In genomic region chr5:16086979-16087902, GRCm38 (mm10) we compare ENCODE assay signal across 16 mouse cellular contexts.
DNase-seq lines count a peak whose midpoint lies in the region; ATAC-seq and TF ChIP-seq lines count a peak whose summit lies in the region.
"Had no signal": no experiment of that assay in that cellular context is flagged by ENCODE, and none has a peak within 500 bp of the region (broad histone marks: within the 10 kb centered on the region; RNA-seq: fewer than 3 reads in every experiment).

No protein-coding gene starts in this region.

- ATAC-seq in forebrain, embryonic 16.5 days: peak; percentile 54
- ATAC-seq in hindbrain, postnatal 0 days: peak; percentile 90
- ATAC-seq in neural tube, embryonic 14.5 days (ENCODE audit: low read depth): peak; percentile 86
- ATAC-seq: CD4-positive, CD25-positive, alpha-beta regulatory T cell, adult 4 months; intestine, embryonic 16.5 days had no signal

- WGBS in forebrain, embryonic 16.5 days: 36% methylated on average over 10 of the region's 10 CpGs
- 40% methylated on average over 10 of the region's 10 CpGs for WGBS in hindbrain, postnatal 0 days
- 28% methylated on average over 10 of the region's 10 CpGs for WGBS in neural tube, embryonic 14.5 days
- WGBS in limb, embryonic 10.5 days: 75% methylated on average over 10 of the region's 10 CpGs

- no peak overlapping the region for H3K4me3 ChIP-seq in layer of hippocampus, adult 2 months
- H3K4me3 ChIP-seq in forebrain, embryonic 16.5 days (replicated peaks; ENCODE audit: low read length): no peak overlapping the region
- no peak overlapping the region for H3K4me3 ChIP-seq in hindbrain, postnatal 0 days (ENCODE audit: low read length)
- H3K4me3 ChIP-seq in neural tube, embryonic 14.5 days (ENCODE audit: low read depth, low read length): no peak overlapping the region
- no peak overlapping the region for H3K4me3 ChIP-seq in limb, embryonic 10.5 days
- H3K4me3 ChIP-seq: heart, embryonic 15.5 days; limb, embryonic 13.5 days had no signal

- peaks cover 11% of the 10 kb centered on the region; the same call in 1 of the 2 replicates for H3K4me1 ChIP-seq in forebrain, embryonic 16.5 days (replicated peaks; ENCODE audit: control insufficient read depth, insufficient read depth, low read length)
- no peaks in the 10 kb centered on the region for H3K4me1 ChIP-seq in hindbrain, postnatal 0 days (ENCODE audit: insufficient read depth, low read length)
- H3K4me1 ChIP-seq in neural tube, embryonic 14.5 days (ENCODE audit: control insufficient read depth, insufficient read depth, low read length): peaks cover 7% of the 10 kb centered on the region; the same call in 1 of the 2 replicates
- peaks cover 13% of the 10 kb centered on the region for H3K4me1 ChIP-seq in limb, embryonic 10.5 days
- H3K4me1 ChIP-seq: heart, embryonic 15.5 days had no signal

- no peak for TF ChIP-seq CTCF in layer of hippocampus, adult 2 months (conservative IDR thresholded peaks at IDR 0.05)
- TF ChIP-seq CTCF in hindbrain, postnatal 0 days (IDR thresholded peaks at IDR 0.05; ENCODE audit: low read depth): no peak

- no peak for DNase-seq in layer of hippocampus, adult 2 months (ENCODE audit: low spot score in 2 of 2)
- no peak for DNase-seq in layer of hippocampus, adult 11-12 months (ENCODE audit: low spot score)
- DNase-seq in hindbrain, postnatal 0 days (ENCODE audit: low spot score): peak; percentile 81
- DNase-seq in heart, postnatal 14 days: no peak
- DNase-seq in layer of hippocampus, adult 9-11 months: no peak
- no peak for DNase-seq in limb, embryonic 10.5 days (ENCODE audit: low spot score)
- DNase-seq: lung, postnatal 36 days; thymus, postnatal 36 days had no signal

- peak overlapping the region; percentile 19 for H3K4me2 ChIP-seq in forebrain, embryonic 16.5 days (ENCODE audit: low read length)
- H3K4me2 ChIP-seq in hindbrain, postnatal 0 days (ENCODE audit: low read depth, low read length): peak overlapping the region; percentile 14; the same call in 1 of the 2 replicates
- peak overlapping the region; percentile 28; the same call in 1 of the 2 replicates for H3K4me2 ChIP-seq in neural tube, embryonic 14.5 days (ENCODE audit: low read depth, low read length)
- H3K4me2 ChIP-seq: heart, embryonic 15.5 days; limb, embryonic 13.5 days had no signal

- H3K9me3 ChIP-seq in forebrain, embryonic 16.5 days (ENCODE audit: control insufficient read depth, low read length): no peaks in the 10 kb centered on the region
- no peaks in the 10 kb centered on the region for H3K9me3 ChIP-seq in hindbrain, postnatal 0 days (ENCODE audit: low read length)
- H3K9me3 ChIP-seq in neural tube, embryonic 14.5 days (ENCODE audit: control insufficient read depth, low read length): no peaks in the 10 kb centered on the region
- H3K9me3 ChIP-seq in limb, embryonic 10.5 days (replicated peaks): no peaks in the 10 kb centered on the region
- H3K9me3 ChIP-seq: heart, embryonic 15.5 days; limb, embryonic 13.5 days had no signal

- no peaks in the 10 kb centered on the region for H3K27me3 ChIP-seq in forebrain, embryonic 16.5 days (replicated peaks; ENCODE audit: control insufficient read depth, insufficient read depth, low read length)
- H3K27me3 ChIP-seq in hindbrain, postnatal 0 days (ENCODE audit: insufficient read depth, low read length): no peaks in the 10 kb centered on the region
- no peaks in the 10 kb centered on the region for H3K27me3 ChIP-seq in neural tube, embryonic 14.5 days (ENCODE audit: control insufficient read depth, insufficient read depth, low read length)
- no peaks in the 10 kb centered on the region for H3K27me3 ChIP-seq in limb, embryonic 10.5 days (ENCODE audit: low read depth, poor library complexity, severe bottlenecking)
- H3K27me3 ChIP-seq: heart, embryonic 15.5 days; limb, embryonic 13.5 days had no signal

- no peaks in the 10 kb centered on the region for H3K36me3 ChIP-seq in forebrain, embryonic 16.5 days (ENCODE audit: control insufficient read depth, insufficient read depth)
- H3K36me3 ChIP-seq in hindbrain, postnatal 0 days (ENCODE audit: insufficient read depth, low read length): no peaks in the 10 kb centered on the region
- H3K36me3 ChIP-seq in neural tube, embryonic 14.5 days (ENCODE audit: control insufficient read depth, insufficient read depth, low read length): no peaks in the 10 kb centered on the region
- no peaks in the 10 kb centered on the region for H3K36me3 ChIP-seq in limb, embryonic 10.5 days
- H3K36me3 ChIP-seq: heart, embryonic 15.5 days; limb, embryonic 13.5 days had no signal

- intact Hi-C loops in heart, postnatal 14 days (cut with DNase I): no loop called here

- H3K9ac ChIP-seq in forebrain, embryonic 16.5 days (replicated peaks; ENCODE audit: low read depth, low read length): no peak overlapping the region; the same call in 1 of the 2 replicates
- 0 out of 2 replicates have a peak overlapping the region, but pooled peaks have one; percentile 24 for H3K9ac ChIP-seq in hindbrain, postnatal 0 days (replicated peaks; ENCODE audit: low read length)
- no peak overlapping the region; the same call in 1 of the 2 replicates for H3K9ac ChIP-seq in neural tube, embryonic 14.5 days (replicated peaks; ENCODE audit: low read depth, low read length)
- H3K9ac ChIP-seq: heart, embryonic 15.5 days; limb, embryonic 13.5 days had no signal

- H3K27ac ChIP-seq in layer of hippocampus, adult 2 months: peak overlapping the region; percentile 49; the same call in 1 of the 2 replicates
- H3K27ac ChIP-seq in forebrain, embryonic 16.5 days (ENCODE audit: low read length): peak overlapping the region; percentile 82
- peak overlapping the region; percentile 65 for H3K27ac ChIP-seq in hindbrain, postnatal 0 days
- H3K27ac ChIP-seq in neural tube, embryonic 14.5 days (ENCODE audit: low read depth, low read length): peak overlapping the region; percentile 67
- no peak overlapping the region for H3K27ac ChIP-seq in limb, embryonic 10.5 days
- H3K27ac ChIP-seq: heart, embryonic 15.5 days; kidney, postnatal 0 days; limb, embryonic 13.5 days; stomach, postnatal 0 days had no signal
